Mouse (Mus musculus) effector memory CD4-positive, alpha-beta T cell, adult 5 months (primary cell): ENCODE results near the gene Camkv. TPM values are rescaled to one million over a fixed set of nuclear protein-coding genes. Genes with fewer than 3 reads are reported as not detected.

Experiments
- polyA plus RNA-seq: library from polyadenylated mRNA; unstranded; fragments of 100-300 nt; shearing (Covaris generic); gene quantifications from one replicate; pipeline ENCODE4 v1.2.1, GENCODE M21; 2017

Gene Camkv
- polyA plus RNA-seq: not detected

GRCm38 (mm10) chr9:107935374-107935773 is at the start of gene Camkv:
TSS of gene Camkv (plus strand) at chr9:107935674.

GRCm38 (mm10) chr9:107887804-107888266 is 47.6 kb upstream of the Camkv start, which contains the start of gene Mon1a:
TSS of gene Mon1a (plus strand) at chr9:107888151.

DNA sequence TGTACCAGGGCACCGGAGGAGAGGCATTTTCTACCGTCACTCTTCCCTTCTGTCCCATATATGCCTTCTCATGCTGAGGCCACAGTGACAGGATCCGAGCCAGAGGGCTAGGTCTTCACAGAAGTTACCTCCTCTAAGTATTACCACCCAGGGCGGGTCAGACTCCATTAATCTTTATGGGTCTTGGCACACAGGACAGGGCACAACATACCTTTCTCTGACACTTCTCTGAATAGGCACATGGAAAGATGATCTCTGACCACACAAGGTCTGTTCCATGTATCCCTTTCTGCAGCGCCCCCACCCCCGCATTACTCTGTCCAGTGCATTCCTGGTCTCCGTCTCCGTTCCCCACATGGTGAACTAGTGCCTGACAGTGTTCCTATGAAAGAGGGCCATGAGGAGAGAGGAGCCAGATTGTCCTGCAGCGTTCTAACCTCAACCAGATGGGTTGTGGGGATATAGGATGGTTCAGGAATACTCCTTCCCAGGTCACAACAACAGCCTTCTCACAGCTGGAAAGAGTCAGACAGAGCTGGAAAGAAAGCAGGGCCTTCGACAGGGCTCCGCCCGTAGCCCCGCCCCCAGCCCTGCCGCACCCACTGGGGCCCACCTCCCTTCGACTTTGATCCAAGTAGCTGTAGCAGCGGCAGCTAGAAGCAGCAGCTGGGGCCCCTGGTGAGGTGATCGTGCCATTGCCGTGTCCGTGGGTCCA is 29.1 kb upstream of the Camkv start, which contains the start of gene Mst1r:
TSS of gene Mst1r (plus strand) at position 622 of the 715 bp plus-strand sequence.

DNA sequence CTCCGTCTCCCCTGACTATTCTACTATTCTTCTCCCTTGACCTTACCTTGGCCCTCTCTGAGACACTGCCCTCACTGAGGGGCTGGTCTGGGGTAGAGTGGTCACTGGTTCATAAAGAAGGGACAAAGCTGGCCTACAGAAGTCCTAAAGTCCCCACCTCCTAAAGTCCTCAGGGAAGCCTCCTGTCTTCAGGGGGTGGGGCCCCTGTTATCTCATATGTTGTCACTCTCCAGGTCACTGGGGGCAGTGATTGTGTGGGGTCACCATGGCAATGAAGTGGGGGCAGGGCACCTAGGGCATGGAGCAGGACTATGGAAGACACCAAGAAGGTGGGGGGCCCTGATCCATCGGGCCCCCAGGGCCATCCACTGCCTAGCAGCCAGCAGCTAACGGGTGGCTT is 7.3 kb upstream of the Camkv start, which contains the start of gene Actl11:
TSS of gene Actl11 (plus strand) at position 301 of the 400 bp plus-strand sequence.

DNA sequence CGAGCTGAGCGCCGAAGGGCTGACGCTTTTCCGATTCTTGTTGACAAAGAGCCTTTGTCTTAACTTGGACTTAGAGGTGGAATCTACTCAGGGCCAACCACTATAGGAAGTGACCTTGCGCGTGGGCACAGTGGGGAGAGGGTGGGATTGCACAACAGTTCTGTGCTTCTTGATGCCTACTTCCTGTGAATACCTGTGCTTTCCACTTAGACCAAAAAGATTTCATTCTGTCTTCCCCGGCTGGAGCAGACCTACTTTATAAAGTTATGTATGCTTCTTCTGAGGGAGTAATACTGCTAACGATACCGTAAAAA is 14.4 kb downstream of the Camkv start, which contains the start of gene Traip:
TSS of gene Traip (plus strand) at position 215 of the 314 bp plus-strand sequence.

DNA sequence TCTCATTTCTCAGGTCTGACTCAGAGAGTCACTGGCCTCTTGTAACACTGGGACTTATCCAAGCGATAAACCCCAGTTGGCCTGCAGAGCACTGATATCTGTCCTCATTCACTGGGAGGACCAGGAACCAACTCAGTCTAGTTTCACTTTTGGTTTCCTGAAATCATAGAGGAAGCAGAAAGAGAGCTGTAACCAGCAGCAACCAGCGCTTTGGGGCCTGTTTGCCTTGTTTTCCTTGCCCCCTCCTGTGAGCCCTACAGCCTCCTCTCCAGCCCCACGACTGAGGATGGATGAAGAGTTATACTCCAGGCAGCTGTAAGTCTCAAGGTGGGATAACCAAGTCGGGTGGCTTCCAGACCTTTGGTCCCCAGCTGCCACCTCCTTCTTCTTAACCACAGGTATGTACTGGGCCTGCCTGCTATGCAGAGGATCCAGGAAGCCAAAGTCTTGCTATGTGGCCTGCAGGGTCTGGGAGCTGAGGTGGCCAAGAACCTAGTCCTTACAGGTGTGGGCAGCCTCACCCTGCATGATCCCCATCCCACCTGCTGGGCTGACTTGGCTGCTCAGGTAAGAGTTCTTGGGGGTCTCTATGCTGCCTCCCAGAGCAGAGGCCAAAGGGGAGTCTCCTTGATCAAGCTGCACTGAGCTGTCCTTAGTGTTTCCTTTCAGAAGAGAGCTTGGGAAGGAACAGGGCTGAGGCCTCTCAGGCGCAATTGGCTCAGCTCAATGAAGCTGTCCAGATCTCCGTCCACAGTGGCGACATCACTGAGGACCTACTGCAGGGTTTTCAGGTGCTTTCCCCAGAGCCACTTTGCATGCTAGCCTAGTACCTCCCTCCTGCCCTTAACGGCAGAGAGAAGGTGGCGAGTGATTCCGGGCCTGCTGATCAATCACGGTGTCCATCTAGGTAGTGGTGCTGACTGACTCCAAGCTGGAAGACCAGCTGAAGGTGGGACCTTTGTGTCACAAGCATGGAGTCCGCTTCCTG is 40.2 kb downstream of the Camkv start, which contains the start of gene Uba7:
TSS of gene Uba7 (plus strand) at position 107 of the 988 bp plus-strand sequence.

DNA sequence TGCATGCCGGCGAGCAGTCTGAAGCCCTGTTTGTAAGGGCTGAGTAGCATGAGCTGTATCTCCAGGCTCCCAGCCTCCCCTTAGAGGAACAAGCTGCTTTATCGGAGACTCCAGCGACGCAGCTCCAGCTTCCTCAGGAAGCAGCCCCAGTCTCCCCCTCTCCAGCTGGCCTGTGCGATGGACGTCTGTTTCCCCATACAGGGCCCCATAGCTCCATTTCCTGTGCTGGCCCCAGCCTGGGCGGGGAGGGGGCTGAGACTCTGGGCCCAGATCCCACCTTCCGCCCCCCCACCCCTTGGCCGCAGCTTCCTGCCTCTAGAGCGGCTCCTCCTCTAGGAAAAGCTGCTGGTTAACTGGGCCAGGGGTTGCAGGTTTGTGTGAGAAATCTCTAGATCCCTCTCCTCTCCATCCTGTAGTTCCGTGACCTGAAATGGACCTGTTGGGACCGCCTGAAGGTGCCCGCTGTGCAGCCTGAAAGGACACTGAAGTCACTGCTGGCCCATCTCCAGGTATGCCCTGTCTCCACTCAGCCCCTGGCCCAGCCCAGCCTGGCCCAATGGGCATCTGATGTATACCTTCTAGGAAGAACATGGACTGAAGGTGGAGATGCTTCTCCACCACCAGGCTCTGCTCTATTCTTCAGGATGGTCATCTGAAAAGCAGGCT is 47.3 kb downstream of the Camkv start, which contains the start of gene Gm20661:
TSS of gene Gm20661 (plus strand) at position 378 of the 666 bp plus-strand sequence.

GRCm38 (mm10) chr9:107985131-107986119 is 50.0 kb downstream of the Camkv start, which contains the start of gene Inka1:
TSS of gene Inka1 (minus strand) at chr9:107985879.

DNA sequence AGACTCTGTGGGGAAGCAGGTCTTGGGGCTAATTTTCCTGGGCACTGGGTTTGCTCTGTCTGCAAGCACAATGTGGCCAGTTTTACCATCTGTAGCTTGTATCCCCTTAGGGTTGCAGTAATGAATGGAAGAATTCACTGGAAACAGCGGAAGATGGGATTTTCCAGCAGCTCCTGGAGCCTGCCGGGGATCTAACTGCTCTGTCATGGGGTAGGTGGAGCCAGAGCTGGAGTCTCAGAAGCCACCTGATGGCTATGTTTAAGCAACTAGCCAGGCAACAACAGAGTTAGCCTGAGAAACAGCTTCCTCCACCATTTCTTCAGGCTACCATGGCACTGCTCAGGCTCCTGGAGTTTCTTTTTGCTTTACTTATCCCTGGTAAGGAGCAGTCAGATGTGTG is 56.7 kb downstream of the Camkv start, which contains the start of gene Cdhr4:
TSS of gene Cdhr4 (plus strand) at position 301 of the 400 bp plus-strand sequence.

DNA sequence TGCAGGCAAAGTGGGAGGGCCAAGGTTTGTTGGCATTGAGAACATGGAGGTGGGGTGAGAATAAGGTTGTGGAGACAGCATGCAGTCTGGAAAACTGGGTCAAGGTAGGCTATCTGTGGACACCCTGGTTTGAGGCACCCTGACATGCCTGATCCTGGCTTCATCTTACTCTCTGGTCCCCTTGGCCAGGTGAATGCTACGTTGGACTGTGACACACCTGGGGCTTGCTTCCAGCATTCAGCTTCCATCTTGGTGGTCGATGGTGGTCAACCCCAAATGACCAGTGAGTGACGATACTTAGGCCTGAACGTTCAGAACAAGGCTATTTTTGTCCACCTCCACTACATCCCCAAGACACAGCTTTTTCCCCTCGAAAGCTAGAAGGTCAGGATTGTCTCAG is 60.6 kb downstream of the Camkv start, which contains the start of gene Gm20662:
TSS of gene Gm20662 (plus strand) at position 301 of the 400 bp plus-strand sequence.

Other genes with a start within 250 kb of the Camkv start
- 0.22 TPM for gene Sema3f, start 225.2 kb upstream of the Camkv start, polyA plus RNA-seq
- gene Rbm5, start 164.7 kb upstream of the Camkv start, polyA plus RNA-seq: 306 TPM
- gene Rbm6, start 62.4 kb upstream of the Camkv start, polyA plus RNA-seq: 110 TPM
- gene Mon1a, start 47.5 kb upstream of the Camkv start, polyA plus RNA-seq: 19.9 TPM
- not detected for gene Mst1r, start 28.8 kb upstream of the Camkv start, polyA plus RNA-seq
- gene Actl11, start 7.2 kb upstream of the Camkv start, polyA plus RNA-seq: not detected
- gene Traip, start 14.5 kb downstream of the Camkv start, polyA plus RNA-seq: 2.0 TPM
- gene Uba7, start 39.8 kb downstream of the Camkv start, polyA plus RNA-seq: 150 TPM
- not detected for gene Gm20661, start 47.4 kb downstream of the Camkv start, polyA plus RNA-seq
- 0.61 TPM for gene Inka1, start 50.2 kb downstream of the Camkv start, polyA plus RNA-seq
- not detected for gene Cdhr4, start 56.8 kb downstream of the Camkv start, polyA plus RNA-seq
- gene Gm20662, start 60.7 kb downstream of the Camkv start, polyA plus RNA-seq: not detected
- 146 TPM for gene Ip6k1, start 66.8 kb downstream of the Camkv start, polyA plus RNA-seq
- 25.0 TPM for gene Gmppb, start 113.6 kb downstream of the Camkv start, polyA plus RNA-seq
- 1.4 TPM for gene Amigo3, start 117.5 kb downstream of the Camkv start, polyA plus RNA-seq
- gene Mst1, start 144.8 kb downstream of the Camkv start, polyA plus RNA-seq: 3.1 TPM
- gene Rnf123, start 147.7 kb downstream of the Camkv start, polyA plus RNA-seq: 110 TPM
- 54.4 TPM for gene Apeh, start 158.9 kb downstream of the Camkv start, polyA plus RNA-seq